9 mouse cellular contexts compared by ENCODE assay signal in genomic region chr17:72997301-72997921, GRCm38 (mm10).
A peak's percentile ranks its signal among the peaks of the same experiment; 100 is the strongest.
DNase-seq lines count a peak whose midpoint lies in the region; ATAC-seq and TF ChIP-seq lines count a peak whose summit lies in the region.
"Had no signal": no experiment of that assay in that cellular context is flagged by ENCODE, and none has a peak within 500 bp of the region (broad histone marks: within the 10 kb centered on the region; RNA-seq: fewer than 3 reads in every experiment).

No protein-coding gene starts in this region.

- WGBS in kidney, adult 2 months = 20% methylated on average over 5 of the region's 5 CpGs
- 8% methylated on average over 5 of the region's 5 CpGs for WGBS in embryonic facial prominence, embryonic 11.5 days
- 12% methylated on average over 5 of the region's 5 CpGs for WGBS in hindbrain, embryonic 12.5 days

- H3K36me3 ChIP-seq in kidney, adult 2 months (ENCODE audit: control insufficient read depth, insufficient read depth, low read length) = no peaks in the 10 kb centered on the region
- H3K36me3 ChIP-seq in embryonic facial prominence, embryonic 11.5 days (replicated peaks; ENCODE audit: control insufficient read depth, insufficient read depth, low read depth, low read length) = no peaks in the 10 kb centered on the region
- no peaks in the 10 kb centered on the region for H3K36me3 ChIP-seq in hindbrain, embryonic 12.5 days
- no peaks in the 10 kb centered on the region for H3K36me3 ChIP-seq in myocyte (ENCODE audit: control insufficient read depth, insufficient read depth)
- H3K36me3 ChIP-seq: G1E had no signal

- no peak overlapping the region for H3K4me2 ChIP-seq in embryonic facial prominence, embryonic 11.5 days (ENCODE audit: low read depth, low read length)
- H3K4me2 ChIP-seq in hindbrain, embryonic 12.5 days (replicated peaks) = no peak overlapping the region
- peak overlapping the region; percentile 25 for H3K4me2 ChIP-seq in myocyte (ENCODE audit: low read depth)

- no peak overlapping the region for H3ac ChIP-seq in myocyte (ENCODE audit: control insufficient read depth, insufficient read length)

- peak; percentile 65; the same call in 1 of the 2 replicates for ATAC-seq in embryonic facial prominence, embryonic 11.5 days (replicated peaks; ENCODE audit: insufficient number of reproducible peaks, low FRiP score, low TSS enrichment, low read depth)
- no peak for ATAC-seq in hindbrain, embryonic 12.5 days (ENCODE audit: low FRiP score)
- ATAC-seq in erythroid progenitor cell, adult 5-6 weeks (replicated peaks; ENCODE audit: low FRiP score, poor library complexity, severe bottlenecking) = no peak

- no peak for DNase-seq in kidney, adult 2 months
- no peak for DNase-seq in kidney, adult 11 months
- peak; percentile 48 for DNase-seq in embryonic facial prominence, embryonic 11.5 days (ENCODE audit: low spot score)
- no peak for DNase-seq in cerebellum, adult 9-11 months
- no peak for DNase-seq in cerebellum, postnatal 25 days

- no peaks in the 10 kb centered on the region for H3K4me1 ChIP-seq in kidney, adult 2 months (ENCODE audit: control insufficient read depth, insufficient read depth, low read length)
- H3K4me1 ChIP-seq in embryonic facial prominence, embryonic 11.5 days (ENCODE audit: control insufficient read depth, insufficient read depth, low read length) = peaks cover 3% of the 10 kb centered on the region; the same call in 1 of the 2 replicates
- H3K4me1 ChIP-seq in hindbrain, embryonic 12.5 days = peaks cover 22% of the 10 kb centered on the region

- no peak for TF ChIP-seq CTCF in kidney, adult 2 months (conservative IDR thresholded peaks at IDR 0.05; ENCODE audit: insufficient read depth, insufficient read length, low read depth, low read length)

- no peaks in the 10 kb centered on the region for H3K9me3 ChIP-seq in embryonic facial prominence, embryonic 11.5 days (replicated peaks; ENCODE audit: control insufficient read depth, low read length)
- no peaks in the 10 kb centered on the region for H3K9me3 ChIP-seq in hindbrain, embryonic 12.5 days (replicated peaks)
- H3K9me3 ChIP-seq: G1E had no signal

- H3K4me3 ChIP-seq in kidney, adult 2 months (ENCODE audit: insufficient read depth, low read depth, low read length) = no peak overlapping the region
- no peak overlapping the region for H3K4me3 ChIP-seq in embryonic facial prominence, embryonic 11.5 days (ENCODE audit: low read depth, low read length)
- H3K4me3 ChIP-seq in hindbrain, embryonic 12.5 days = no peak overlapping the region
- H3K4me3 ChIP-seq in myocyte = no peak overlapping the region

- H3K79me2 ChIP-seq in myocyte (ENCODE audit: control insufficient read depth, insufficient read depth) = no peaks in the 10 kb centered on the region

- no peak for TF ChIP-seq POLR2A in kidney, adult 2 months (IDR thresholded peaks at IDR 0.05; ENCODE audit: low read depth, low read length)
- TF ChIP-seq POLR2A in myocyte (IDR thresholded peaks at IDR 0.05; ENCODE audit: insufficient read length, low read depth) = no peak

- peak overlapping the region; percentile 12; the same call in 1 of the 2 replicates for H3K27ac ChIP-seq in kidney, adult 2 months (ENCODE audit: insufficient read depth, low read depth, low read length)
- H3K27ac ChIP-seq in embryonic facial prominence, embryonic 11.5 days (replicated peaks; ENCODE audit: low read depth, low read length) = no peak overlapping the region; the same call in 1 of the 2 replicates
- H3K27ac ChIP-seq in hindbrain, embryonic 12.5 days = peak overlapping the region; percentile 30; the same call in 1 of the 2 replicates

- H3K27me3 ChIP-seq in kidney, adult 2 months (replicated peaks; ENCODE audit: control insufficient read depth, insufficient read depth, low read length) = no peaks in the 10 kb centered on the region
- no peaks in the 10 kb centered on the region for H3K27me3 ChIP-seq in embryonic facial prominence, embryonic 11.5 days (ENCODE audit: control insufficient read depth, insufficient read depth, low read length)
- no peaks in the 10 kb centered on the region for H3K27me3 ChIP-seq in hindbrain, embryonic 12.5 days
- H3K27me3 ChIP-seq in myocyte (ENCODE audit: control insufficient read depth, insufficient read depth, insufficient read length) = no peaks in the 10 kb centered on the region

- no peak overlapping the region for H3K9ac ChIP-seq in embryonic facial prominence, embryonic 11.5 days (replicated peaks; ENCODE audit: low read length)
- H3K9ac ChIP-seq in hindbrain, embryonic 12.5 days = peak overlapping the region; percentile 23; the same call in 1 of the 2 replicates

TF ChIP-seq in myocyte, 11 proteins besides CTCF, POLR2A, EP300 and RAD21:
- no peak for TF ChIP-seq MYOG (IDR thresholded peaks at IDR 0.05; ENCODE audit: control insufficient read depth in 1 of 3, insufficient read depth in 1 of 3, insufficient read length in 2 of 3, low read depth in 2 of 3)
- TF ChIP-seq TCF3 (IDR thresholded peaks at IDR 0.05; ENCODE audit: insufficient read length, low read depth) = no peak
- no peak for TF ChIP-seq E2F4 (IDR thresholded peaks at IDR 0.05; ENCODE audit: insufficient read depth)
- no peak for TF ChIP-seq CEBPB (IDR thresholded peaks at IDR 0.05; ENCODE audit: insufficient read depth, poor library complexity, severe bottlenecking)
- TF ChIP-seq SRF (IDR thresholded peaks at IDR 0.05; ENCODE audit: control insufficient read depth, insufficient read length, low read depth) = no peak
- TF ChIP-seq USF1 (IDR thresholded peaks at IDR 0.05; ENCODE audit: low read depth) = no peak
- TF ChIP-seq REST (IDR thresholded peaks at IDR 0.05; ENCODE audit: insufficient read depth, insufficient read length) = no peak
- TF ChIP-seq TCF12 (IDR thresholded peaks at IDR 0.05; ENCODE audit: insufficient read depth, poor library complexity, severe bottlenecking) = no peak
